13 mouse cellular contexts compared by ENCODE assay signal in the genomic region with DNA sequence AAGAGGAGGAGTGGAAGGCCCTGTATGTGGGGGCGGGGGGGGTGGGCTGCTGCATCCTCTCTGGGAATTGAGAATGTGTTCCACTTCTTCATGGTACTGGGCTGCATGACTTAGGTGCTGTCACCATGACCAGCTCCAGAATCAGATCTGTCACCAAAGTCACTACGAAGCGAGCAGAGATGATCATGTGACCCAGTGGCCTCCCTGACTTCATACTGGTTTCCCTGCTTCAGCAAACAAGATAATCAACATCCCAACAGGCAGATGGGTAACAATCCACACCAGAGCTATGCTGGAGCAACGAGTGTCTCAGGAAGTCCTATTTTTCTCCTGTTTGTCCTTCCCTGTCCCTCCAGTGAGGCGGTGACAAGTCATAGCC. TPM values are rescaled to one million over a fixed set of nuclear protein-coding genes. Genes with fewer than 3 reads are reported as not detected.
DNase-seq lines count a peak whose midpoint lies in the region; ATAC-seq and TF ChIP-seq lines count a peak whose summit lies in the region.
"Had no signal": no experiment of that assay in that cellular context is flagged by ENCODE, and none has a peak within 500 bp of the region (broad histone marks: within the 10 kb centered on the region; RNA-seq: fewer than 3 reads in every experiment).

No protein-coding gene starts in this region.

- no peak for DNase-seq in kidney, postnatal 0 days (ENCODE audit: low spot score)
- DNase-seq in kidney, adult 9 months = no peak
- no peak for DNase-seq in adrenal gland, adult 8-10 months
- no peak for DNase-seq in frontal cortex, postnatal 36 days (ENCODE audit: low spot score in 2 of 2)
- no peak for DNase-seq in layer of hippocampus, adult 9-11 months
- DNase-seq: adrenal gland, postnatal 25 days; cerebellum, adult 11 months; gastrocnemius, postnatal 14 days had no signal

- ATAC-seq in kidney, postnatal 0 days (replicated peaks; ENCODE audit: low FRiP score, low read depth) = no peak
- no peak for ATAC-seq in hindbrain, embryonic 16.5 days
- ATAC-seq: intestine, embryonic 16.5 days had no signal

- WGBS in kidney, postnatal 0 days = 59% methylated on average over 5 of the region's 5 CpGs
- WGBS in hindbrain, embryonic 16.5 days = 63% methylated on average over 5 of the region's 5 CpGs

- no peak for TF ChIP-seq POLR2A in bone marrow macrophage, adult 2 months (IDR thresholded peaks at IDR 0.05; ENCODE audit: borderline replicate concordance, low read depth, low read length)

- no peaks in the 10 kb centered on the region for H3K27me3 ChIP-seq in kidney, postnatal 0 days (ENCODE audit: insufficient read depth, low read length)
- no peaks in the 10 kb centered on the region for H3K27me3 ChIP-seq in hindbrain, embryonic 16.5 days (replicated peaks; ENCODE audit: control insufficient read depth, insufficient read depth, low read length)
- H3K27me3 ChIP-seq in megakaryocyte, embryonic 14.5 days (replicated peaks) = no peaks in the 10 kb centered on the region

- H3K4me3 ChIP-seq in kidney, postnatal 0 days (replicated peaks; ENCODE audit: low read depth, low read length) = no peak overlapping the region
- H3K4me3 ChIP-seq in bone marrow macrophage, adult 2 months (ENCODE audit: insufficient read depth, low read length) = no peak overlapping the region
- no peak overlapping the region for H3K4me3 ChIP-seq in hindbrain, embryonic 16.5 days (ENCODE audit: low read length)
- peak overlapping the region; percentile 88 for H3K4me3 ChIP-seq in megakaryocyte, embryonic 14.5 days (replicated peaks)
- H3K4me3 ChIP-seq: layer of hippocampus, adult 2 months had no signal

- no peak overlapping the region for H3K9ac ChIP-seq in kidney, postnatal 0 days (ENCODE audit: low read depth, low read length)
- H3K9ac ChIP-seq in hindbrain, embryonic 16.5 days (ENCODE audit: low read depth, low read length) = no peak overlapping the region

- H3K27ac ChIP-seq in kidney, postnatal 0 days = no peak overlapping the region
- H3K27ac ChIP-seq in bone marrow macrophage, adult 2 months (ENCODE audit: insufficient read depth, low read depth, low read length) = 0 out of 2 replicates have a peak overlapping the region, but pooled peaks have one; percentile 2
- H3K27ac ChIP-seq in hindbrain, embryonic 16.5 days (ENCODE audit: low read depth, low read length) = 0 out of 2 replicates have a peak overlapping the region, but pooled peaks have one; percentile 45

- no peak for TF ChIP-seq CTCF in kidney, postnatal 0 days (IDR thresholded peaks at IDR 0.05; ENCODE audit: low read depth)
- no peak for TF ChIP-seq CTCF in bone marrow macrophage, adult 2 months (IDR thresholded peaks at IDR 0.05; ENCODE audit: low read depth, low read length)

- H3K4me2 ChIP-seq in kidney, postnatal 0 days (ENCODE audit: low read length) = peak overlapping the region; percentile 14; the same call in 1 of the 2 replicates
- no peak overlapping the region for H3K4me2 ChIP-seq in hindbrain, embryonic 16.5 days (ENCODE audit: low read length)

- no peaks in the 10 kb centered on the region for H3K36me3 ChIP-seq in kidney, postnatal 0 days (ENCODE audit: insufficient read depth, low read length)
- 0 out of 2 replicates have a peak, but pooled peaks cover 2% of the 10 kb centered on the region for H3K36me3 ChIP-seq in hindbrain, embryonic 16.5 days (ENCODE audit: control insufficient read depth, insufficient read depth, low read length)
- peaks cover 5% of the 10 kb centered on the region for H3K36me3 ChIP-seq in megakaryocyte, embryonic 14.5 days (replicated peaks; ENCODE audit: low read length)

- no peaks in the 10 kb centered on the region; the same call in 1 of the 2 replicates for H3K4me1 ChIP-seq in kidney, postnatal 0 days (replicated peaks; ENCODE audit: insufficient read depth, low read length)
- peaks cover 15% of the 10 kb centered on the region for H3K4me1 ChIP-seq in bone marrow macrophage, adult 2 months (ENCODE audit: control insufficient read depth, insufficient read depth, low read length)
- H3K4me1 ChIP-seq in hindbrain, embryonic 16.5 days (ENCODE audit: control insufficient read depth, insufficient read depth, low read depth, low read length) = peaks cover 5% of the 10 kb centered on the region; the same call in 1 of the 2 replicates
- peaks cover 77% of the 10 kb centered on the region for H3K4me1 ChIP-seq in megakaryocyte, embryonic 14.5 days

- no peaks in the 10 kb centered on the region for H3K9me3 ChIP-seq in kidney, postnatal 0 days (replicated peaks; ENCODE audit: low read length)
- no peaks in the 10 kb centered on the region for H3K9me3 ChIP-seq in hindbrain, embryonic 16.5 days (ENCODE audit: control insufficient read depth, low read length)
- peaks cover 4% of the 10 kb centered on the region for H3K9me3 ChIP-seq in megakaryocyte, embryonic 14.5 days

RNA-seq across cellular contexts. Expression of gene Rgs9, which starts 28.7 kb away (rescaled TPM):
- 0.99 and 1.1 TPM in 2 replicates for polyA plus RNA-seq in kidney, postnatal 0 days (2015; fragmentation: Nextera tagmentation; extraction: Ambion mirVana)
- polyA plus RNA-seq in bone marrow macrophage, adult 2 months (2012; ENCODE audit: insufficient read depth, insufficient read length, missing spikeins) = not detected in 2 replicates
- polyA plus RNA-seq in hindbrain, embryonic 16.5 days (2015; fragmentation: Nextera tagmentation; extraction: Ambion mirVana) = 14.5 and 15.6 TPM in 2 replicates
- 1.7 and 3.2 TPM in 2 replicates for polyA plus RNA-seq in megakaryocyte, embryonic 14.5 days (2012; ENCODE audit: insufficient read depth, low replicate concordance)
- total RNA-seq in adrenal gland, adult 8-10 months (2022) = 1 to 10 TPM; 4.9 to 9.8 (median 7.4) TPM
